Mouse (Mus musculus) left cerebral cortex, postnatal 14 days (tissue): ENCODE data around the gene Park7. TPM values are rescaled to one million over a fixed set of nuclear protein-coding genes. Genes with fewer than 3 reads are reported as not detected.
"Not testable (repeated sequence)": the region's sequence is repeated elsewhere in the genome, so short reads cannot be mapped to it uniquely, and the experiment has no call there.

Experiments used
- DNase-seq, 2 experiments: peaks; one replicate each; pipeline ENCODE4 v3.0.0; 2021 to 2022; ENCODE audit warnings: low spot score in 2 of 2, mixed read lengths in 1 of 2
- intact Hi-C: fragments of 180-260 bp; cut with DNase I; formaldehyde crosslinking; loops from one replicate; pipeline ENCODE4 v1.15.1; 2025
- total RNA-seq, 2 experiments: library from RNA; stranded (reverse); gene quantifications; 2 replicates each; pipeline ENCODE4 v1.2.3; 2021

Gene Park7
- total RNA-seq, 2 experiments from 2014 or later, result 203 to 206 TPM

GRCm38 (mm10) chr4:150888492-150888891 is 25.7 kb downstream of the Park7 start:
- DNase-seq, result no peak
- intact Hi-C loops, result no loop called here

GRCm38 (mm10) chr4:150887903-150888302 is 26.3 kb downstream of the Park7 start:
- DNase-seq, result no peak
- intact Hi-C loops, result no loop called here

GRCm38 (mm10) chr4:150882632-150883031 is 31.6 kb downstream of the Park7 start:
- intact Hi-C loops, result no loop called here
- DNase-seq, result no peak

GRCm38 (mm10) chr4:150880364-150880763 is 33.9 kb downstream of the Park7 start:
- intact Hi-C loops, result no loop called here
- no peak for DNase-seq

GRCm38 (mm10) chr4:150879631-150880030 is 34.6 kb downstream of the Park7 start:
- DNase-seq, result no peak
- intact Hi-C loops, result no loop called here

- intact Hi-C loops, result no loop called here
- no peak for DNase-seq
These were observed 38.8 kb downstream of the Park7 start for GRCm38 (mm10) chr4:150875393-150875792.

GRCm38 (mm10) chr4:150874416-150874815 is 39.8 kb downstream of the Park7 start:
- DNase-seq, intact Hi-C loops: not testable (repeated sequence)

- intact Hi-C loops, result no loop called here
- DNase-seq, result no peak
These were observed 41.6 kb downstream of the Park7 start for GRCm38 (mm10) chr4:150872681-150873080.

- intact Hi-C loops, result no loop called here
- DNase-seq, result peak in 1 of 2 experiments; percentile 65
These were observed 42.0 kb downstream of the Park7 start for GRCm38 (mm10) chr4:150872139-150872651.

- DNase-seq, result peak; percentile 24 to 58
- intact Hi-C loops, result no loop called here
These were observed 42.7 kb downstream of the Park7 start for GRCm38 (mm10) chr4:150871392-150872138.

- DNase-seq, result no peak
- intact Hi-C loops, result no loop called here
These were observed 43.3 kb downstream of the Park7 start for GRCm38 (mm10) chr4:150870963-150871391.

- intact Hi-C loops, result no loop called here
- no peak for DNase-seq
These were observed 44.7 kb downstream of the Park7 start for GRCm38 (mm10) chr4:150869276-150870197.

- intact Hi-C loops, result no loop called here
These were observed 45.4 kb downstream of the Park7 start for GRCm38 (mm10) chr4:150868859-150869258.

GRCm38 (mm10) chr4:150868161-150868560 is 46.1 kb downstream of the Park7 start:
- DNase-seq, result no peak
- intact Hi-C loops, result no loop called here

More at GRCm38 (mm10) chr4:150868859-150869258, 45.4 kb downstream of the Park7 start:
- DNase-seq, result no peak

- intact Hi-C loops, result no loop called here
- DNase-seq, result no peak
These were observed 47.7 kb downstream of the Park7 start for GRCm38 (mm10) chr4:150866494-150866893.

GRCm38 (mm10) chr4:150866069-150866468 is 48.2 kb downstream of the Park7 start:
- no peak for DNase-seq
- intact Hi-C loops, result no loop called here

- DNase-seq, result no peak
- intact Hi-C loops, result no loop called here
These were observed 48.9 kb downstream of the Park7 start for GRCm38 (mm10) chr4:150865371-150865770.

- intact Hi-C loops, result no loop called here
- no peak for DNase-seq
These were observed 51.4 kb downstream of the Park7 start for GRCm38 (mm10) chr4:150862626-150863375.

- no peak for DNase-seq
- intact Hi-C loops, result no loop called here
These were observed 53.1 kb downstream of the Park7 start for GRCm38 (mm10) chr4:150861161-150861560.
